Mouse (Mus musculus) lung, adult 2 months (tissue): ENCODE data around the gene Olfr430.

Source experiments
- CTCF ChIP-seq: fragments of 200-500 bp; IDR thresholded peaks from 2 replicates; pipeline ENCODE4 v1.5.1; 2011; ENCODE audit warnings: mild to moderate bottlenecking, low read length, control low read depth; ENCODE audit not compliant: insufficient read depth
- POLR2A ChIP-seq: fragments of 200-500 bp; IDR thresholded peaks from 2 replicates; pipeline ENCODE4 v1.6.1; 2011; ENCODE audit warnings: low read depth, mild to moderate bottlenecking, control low read depth, low read length, borderline replicate concordance; ENCODE audit errors: extremely low read depth

GRCm38 (mm10) chr1:174096591-174096990, 30.2 kb downstream of the Olfr430 start, which contains the start of gene Olfr427:
- TF ChIP-seq CTCF: no peak
- TF ChIP-seq POLR2A: no peak
